In genomic region chr3:102010681-102011317, GRCm38 (mm10) we compare ENCODE assay signal across 9 mouse cellular contexts. TPM values are rescaled to one million over a fixed set of nuclear protein-coding genes. Genes with fewer than 3 reads are reported as not detected.
A peak's percentile ranks its signal among the peaks of the same experiment; 100 is the strongest.
DNase-seq lines count a peak whose midpoint lies in the region; ATAC-seq and TF ChIP-seq lines count a peak whose summit lies in the region.
"Had no signal": no experiment of that assay in that cellular context is flagged by ENCODE, and none has a peak within 500 bp of the region (broad histone marks: within the 10 kb centered on the region; RNA-seq: fewer than 3 reads in every experiment).

No protein-coding gene starts in this region.

- H3K4me2 ChIP-seq in limb, embryonic 11.5 days (ENCODE audit: low read depth, severe bottlenecking) = no peak overlapping the region
- no peak overlapping the region for H3K4me2 ChIP-seq in stomach, postnatal 0 days (replicated peaks; ENCODE audit: low read depth)

- 5% methylated on average over 24 of the region's 24 CpGs for WGBS in limb, embryonic 11.5 days
- WGBS in stomach, postnatal 0 days = 8% methylated on average over 24 of the region's 24 CpGs

- DNase-seq in embryo, embryonic 9.5 days (ENCODE audit: extremely low spot score) = peak; percentile 29
- no peak for DNase-seq in embryo, embryonic 10 days (ENCODE audit: low spot score)
- peak; percentile 43 for DNase-seq in retina, postnatal 1 day
- DNase-seq in retina, embryonic 14.5 days (ENCODE audit: low spot score) = no peak
- peak; percentile 43 for DNase-seq in limb, embryonic 11.5 days (ENCODE audit: low spot score)
- DNase-seq in stomach, postnatal 0 days (ENCODE audit: low spot score) = no peak
- DNase-seq in ovary, postnatal 14 days (ENCODE audit: low spot score) = no peak
- no peak for DNase-seq in right cerebral cortex, postnatal 10 days (ENCODE audit: low spot score in 2 of 2)

- no peaks in the 10 kb centered on the region for H3K36me3 ChIP-seq in limb, embryonic 11.5 days (ENCODE audit: control insufficient read depth, insufficient read depth, low read length)
- no peaks in the 10 kb centered on the region for H3K36me3 ChIP-seq in stomach, postnatal 0 days (ENCODE audit: control insufficient read depth, insufficient read depth, low read length)

- no peak overlapping the region for H3K9ac ChIP-seq in limb, embryonic 11.5 days (ENCODE audit: low read length)
- no peak overlapping the region for H3K9ac ChIP-seq in stomach, postnatal 0 days (ENCODE audit: low read length)

- H3K9me3 ChIP-seq in limb, embryonic 11.5 days (ENCODE audit: control insufficient read depth, low read length) = no peaks in the 10 kb centered on the region
- no peaks in the 10 kb centered on the region for H3K9me3 ChIP-seq in stomach, postnatal 0 days (ENCODE audit: control insufficient read depth, low read length)

- no peak for TF ChIP-seq EP300 in stomach, postnatal 0 days (optimal IDR thresholded peaks at IDR 0.05)

- TF ChIP-seq CTCF in stomach, postnatal 0 days (IDR thresholded peaks at IDR 0.05; ENCODE audit: low read depth) = no peak

- no peak for ATAC-seq in limb, embryonic 11.5 days (ENCODE audit: insufficient number of reproducible peaks, low FRiP score, low TSS enrichment, low read depth)
- ATAC-seq in stomach, postnatal 0 days (ENCODE audit: low FRiP score, low TSS enrichment) = no peak

- no peak overlapping the region for H3K4me3 ChIP-seq in limb, embryonic 11.5 days (ENCODE audit: low read depth, low read length)
- H3K4me3 ChIP-seq in stomach, postnatal 0 days (ENCODE audit: low read depth, low read length) = peak overlapping the region; percentile 29; the same call in 1 of the 2 replicates

- H3K27ac ChIP-seq in limb, embryonic 11.5 days (replicated peaks; ENCODE audit: low read depth, low read length) = no peak overlapping the region
- no peak overlapping the region for H3K27ac ChIP-seq in stomach, postnatal 0 days (replicated peaks)

- H3K4me1 ChIP-seq in limb, embryonic 11.5 days (ENCODE audit: control insufficient read depth, insufficient read depth, low read length) = peaks cover 4% of the 10 kb centered on the region
- H3K4me1 ChIP-seq in stomach, postnatal 0 days (replicated peaks; ENCODE audit: control insufficient read depth, insufficient read depth) = peaks cover 6% of the 10 kb centered on the region; the same call in 1 of the 2 replicates

- peaks cover 35% of the 10 kb centered on the region for H3K27me3 ChIP-seq in limb, embryonic 11.5 days (ENCODE audit: control insufficient read depth, insufficient read depth, low read length)
- H3K27me3 ChIP-seq in stomach, postnatal 0 days (ENCODE audit: control insufficient read depth, insufficient read depth, low read length) = peaks cover 13% of the 10 kb centered on the region

RNA-seq across cellular contexts. Expression of gene Nhlh2, which starts 0.9 kb away (rescaled TPM):
- polyA plus RNA-seq in limb, embryonic 11.5 days (2014; fragmentation: Nextera tagmentation; extraction: Ambion mirVana) = 0.09 and 0.13 TPM in 2 replicates
- not detected in 2 replicates for polyA plus RNA-seq in stomach, postnatal 0 days (2015; fragmentation: Nextera tagmentation; extraction: Ambion mirVana)
- polyA plus RNA-seq: lung, embryonic 16.5 days had no signal

Comparison
In these comparisons a context has a peak if more than half of its experiments do, and no peak if none do; other contexts are left out.
1. DNase-seq: peak in embryo, embryonic 9.5 days (single experiment), retina, postnatal 1 day (single experiment) and limb, embryonic 11.5 days (single experiment); none in embryo, embryonic 10 days (single experiment), retina, embryonic 14.5 days (single experiment), stomach, postnatal 0 days (single experiment), ovary, postnatal 14 days (single experiment) and right cerebral cortex, postnatal 10 days (0 of 2).